Mouse (Mus musculus) bone marrow, adult 2 months (tissue): ENCODE measurements at regions not wholly inside any gene's neighbourhood (a gene's known extent, or its start where the extent isn't known, plus 50 kb on each side); places are given as distances from the start of the nearest gene placed in this dataset.

Source experiments
- CTCF ChIP-seq: fragments of 200-500 bp; IDR thresholded peaks from 2 replicates; pipeline ENCODE4 v1.5.1; 2011; ENCODE audit warnings: low read length, control low read depth; ENCODE audit not compliant: control insufficient read depth, insufficient read depth
- POLR2A ChIP-seq: fragments of 200-500 bp; IDR thresholded peaks from 2 replicates; pipeline ENCODE4 v1.6.1; 2011; ENCODE audit warnings: low read depth, mild to moderate bottlenecking, control low read depth, low read length, borderline replicate concordance; ENCODE audit not compliant: control insufficient read depth

GRCm38 (mm10) chr4:61973236-61973635 lies 80.7 kb downstream of the Mup20 start:
- TF ChIP-seq POLR2A (no peak), CTCF (peak; percentile 43)
